Mouse (Mus musculus) midbrain, postnatal 0 days (tissue): ENCODE measurements around the gene Usp18. TPM values are rescaled to one million over a fixed set of nuclear protein-coding genes. Genes with fewer than 3 reads are reported as not detected.

Experiments
- ATAC-seq: fragments of 200-750 bp; cut with Nextera tagmentation; 2 replicates; pipeline ENCODE4 v1.8.0; 2017; ENCODE audit warnings: moderate number of reproducible peaks, mild to moderate bottlenecking, moderate TSS enrichment, moderate library complexity; ENCODE audit not compliant: low FRiP score
- DNase-seq: peaks from one replicate; pipeline ENCODE4 v3.0.0-alpha.2; 2015; ENCODE audit warnings: low spot score
- H3K27ac ChIP-seq: fragments of 300-500 bp; sonication (generic); 2 replicates; pipeline ENCODE4 v1.5.1; 2014; ENCODE audit warnings: low read depth, mild to moderate bottlenecking, low read length, mixed read lengths
- H3K27me3 ChIP-seq: fragments of 300-500 bp; sonication (generic); 2 replicates; pipeline ENCODE4 v1.6.1; 2014; ENCODE audit warnings: low read length, control low read depth, mixed read lengths; ENCODE audit not compliant: insufficient read depth
- H3K36me3 ChIP-seq: fragments of 300-500 bp; sonication (generic); 2 replicates; pipeline ENCODE4 v1.6.1; 2014; ENCODE audit warnings: low read length, control low read depth, mixed read lengths; ENCODE audit not compliant: insufficient read depth
- H3K4me1 ChIP-seq: fragments of 300-500 bp; sonication (generic); 2 replicates; pipeline ENCODE4 v1.6.1; 2014; ENCODE audit warnings: mild to moderate bottlenecking, control low read depth, antibody characterized with exemption, low read length, mixed read lengths; ENCODE audit not compliant: insufficient read depth
- H3K4me2 ChIP-seq: fragments of 300-500 bp; sonication (generic); 2 replicates; pipeline ENCODE4 v1.6.1; 2014; ENCODE audit warnings: low read depth, mild to moderate bottlenecking, low read length, mixed read lengths; ENCODE audit not compliant: poor library complexity, severe bottlenecking
- H3K4me3 ChIP-seq: fragments of 300-500 bp; sonication (generic); 2 replicates; pipeline ENCODE4 v1.5.1; 2014; ENCODE audit warnings: low read depth, mild to moderate bottlenecking, low read length, moderate library complexity
- H3K9ac ChIP-seq: fragments of 300-500 bp; sonication (generic); replicated peaks from 2 replicates; pipeline ENCODE4 v1.6.1; 2014; ENCODE audit warnings: mild to moderate bottlenecking, low read length, moderate library complexity, mixed read lengths; ENCODE audit not compliant: poor library complexity, severe bottlenecking
- H3K9me3 ChIP-seq: fragments of 300-500 bp; sonication (generic); 2 replicates; pipeline ENCODE4 v1.6.1; 2016; ENCODE audit warnings: low read length, control low read depth
- CTCF ChIP-seq: IDR thresholded peaks from 2 replicates; pipeline ENCODE4 v1.5.1; 2016; ENCODE audit warnings: antibody characterized with exemption, mild to moderate bottlenecking
- WGBS: fragments of 180-500 bp; shearing (Covaris S2); extraction: QIAGEN DNeasy Blood & Tissue Kit; methylation state at CpG from one replicate; pipeline ENCODE4 v1.1.7; 2014; 5-methylcytosine and 5-hydroxymethylcytosine counted together
- polyA plus RNA-seq: library from polyadenylated mRNA; unstranded; fragments of >200 nt; fragmentation: Nextera tagmentation; extraction: Ambion mirVana; gene quantifications from 2 replicates; pipeline ENCODE4 v1.2.1, GENCODE M21; 2015
- total RNA-seq: library from RNA; depleted of rRNA; stranded (reverse); fragments of >200 nt; gene quantifications from 2 replicates; pipeline ENCODE4 v1.2.3, GENCODE M21; 2014

Usp18 gene
- total and polyA plus RNA-seq, 2 experiments from 2014 or later: 1.1 to 2.0 TPM

GRCm38 (mm10) chr6:121243161-121243560 is 2.5 kb upstream of the Usp18 start:
- no peak for TF ChIP-seq CTCF
- no peak for ATAC-seq
- no peaks in the 10 kb centered on the region; the same call in 1 of the 2 replicates for H3K4me1 ChIP-seq
- no peak overlapping the region for H3K4me2 ChIP-seq
- H3K27ac ChIP-seq: no peak overlapping the region
- H3K4me3 ChIP-seq: no peak overlapping the region
- no peak for DNase-seq
- H3K36me3 ChIP-seq: no peaks in the 10 kb centered on the region
- H3K9ac ChIP-seq: no peak overlapping the region
- no peaks in the 10 kb centered on the region for H3K27me3 ChIP-seq
- no peaks in the 10 kb centered on the region for H3K9me3 ChIP-seq
- WGBS: 68% methylated on average over 10 of the region's 10 CpGs

- Histone ChIP-seq H3K9ac (0 out of 2 replicates have a peak overlapping the region, but pooled peaks have one; percentile 48), H3K4me1 (no peaks in the 10 kb centered on the region; the same call in 1 of the 2 replicates), H3K27me3 (no peaks in the 10 kb centered on the region), H3K27ac (no peak overlapping the region), H3K4me2 (peak overlapping the region; percentile 83), H3K9me3 (no peaks in the 10 kb centered on the region), H3K36me3 (no peaks in the 10 kb centered on the region), H3K4me3 (peak overlapping the region; percentile 41)
- ATAC-seq (peak; percentile 23; the same call in 1 of the 2 replicates), DNase-seq (no peak)
- TF ChIP-seq CTCF: no peak
- WGBS: 16% methylated on average over 4 of the region's 4 CpGs
These were observed 293 bp downstream of the Usp18 start for GRCm38 (mm10) chr6:121246037-121246361.

GRCm38 (mm10) chr6:121250406-121250805 is 4.7 kb downstream of the Usp18 start:
- DNase-seq: no peak
- no peak overlapping the region for H3K4me2 ChIP-seq
- no peaks in the 10 kb centered on the region for H3K27me3 ChIP-seq
- 76% methylated on average over 1 of the region's 1 CpGs for WGBS
- H3K4me1 ChIP-seq: no peaks in the 10 kb centered on the region; the same call in 1 of the 2 replicates
- H3K27ac ChIP-seq: no peak overlapping the region
- no peak overlapping the region for H3K9ac ChIP-seq
- TF ChIP-seq CTCF: no peak
- no peak for ATAC-seq
- H3K36me3 ChIP-seq: no peaks in the 10 kb centered on the region
- no peaks in the 10 kb centered on the region for H3K9me3 ChIP-seq
- H3K4me3 ChIP-seq: no peak overlapping the region

GRCm38 (mm10) chr6:121251256-121251655 is 5.5 kb downstream of the Usp18 start:
- no peaks in the 10 kb centered on the region for H3K36me3 ChIP-seq
- no peaks in the 10 kb centered on the region for H3K9me3 ChIP-seq
- 75% methylated on average over 5 of the region's 5 CpGs for WGBS
- DNase-seq (no peak), ATAC-seq (no peak)
- no peak overlapping the region for H3K9ac ChIP-seq
- H3K27ac ChIP-seq: no peak overlapping the region
- no peak for TF ChIP-seq CTCF
- no peaks in the 10 kb centered on the region for H3K4me1 ChIP-seq
- no peak overlapping the region for H3K4me2 ChIP-seq
- H3K4me3 ChIP-seq: no peak overlapping the region
- no peaks in the 10 kb centered on the region for H3K27me3 ChIP-seq

GRCm38 (mm10) chr6:121260548-121260947 is 14.8 kb downstream of the Usp18 start:
- Histone ChIP-seq H3K4me2 (no peak overlapping the region), H3K4me1 (no peaks in the 10 kb centered on the region), H3K36me3 (no peaks in the 10 kb centered on the region), H3K9ac (no peak overlapping the region), H3K9me3 (0 out of 2 replicates have a peak, but pooled peaks cover 2% of the 10 kb centered on the region), H3K27ac (no peak overlapping the region), H3K4me3 (no peak overlapping the region), H3K27me3 (no peaks in the 10 kb centered on the region)
- peak; percentile 91 for TF ChIP-seq CTCF
- ATAC-seq (no peak), DNase-seq (peak; percentile 70)
- 29% methylated on average over 9 of the region's 9 CpGs for WGBS

- no peak overlapping the region for H3K27ac ChIP-seq
- no peak for TF ChIP-seq CTCF
- ATAC-seq (no peak), DNase-seq (no peak)
- no peak overlapping the region for H3K4me2 ChIP-seq
- 88% methylated on average over 8 of the region's 8 CpGs for WGBS
- no peaks in the 10 kb centered on the region for H3K27me3 ChIP-seq
- no peaks in the 10 kb centered on the region for H3K36me3 ChIP-seq
- no peak overlapping the region for H3K9ac ChIP-seq
- H3K9me3 ChIP-seq: 0 out of 2 replicates have a peak, but pooled peaks cover 2% of the 10 kb centered on the region
- H3K4me3 ChIP-seq: no peak overlapping the region
- no peaks in the 10 kb centered on the region for H3K4me1 ChIP-seq
These were observed 15.5 kb downstream of the Usp18 start for GRCm38 (mm10) chr6:121261233-121261632.
